Mouse (Mus musculus): ENCODE measurements around the gene Deaf1.

GRCm38 (mm10) chr7:141355626-141356326, 28.3 kb upstream of the Deaf1 start:
- TF ChIP-seq POLR2A (IDR thresholded peaks at IDR 0.05; ENCODE audit: low read depth, low read length): no peak
- TF ChIP-seq RCOR1 (conservative IDR thresholded peaks at IDR 0.05; ENCODE audit: low read depth, low read length): no peak
- peak; percentile 64 for TF ChIP-seq CHD2 (IDR thresholded peaks at IDR 0.05; ENCODE audit: low read length)
- peak in 1 of 2 experiments; percentile 63; a peak in 2 of 4 replicates for TF ChIP-seq CTCF (conservative IDR thresholded peaks at IDR 0.05 in 1 of 2, IDR thresholded peaks at IDR 0.05 in 1 of 2; ENCODE audit: low read depth in 2 of 2, low read length in 2 of 2)
- no peak for TF ChIP-seq NELFE (IDR thresholded peaks at IDR 0.05; ENCODE audit: low read depth, low read length)
- no peak for TF ChIP-seq EP300 (IDR thresholded peaks at IDR 0.05; ENCODE audit: low read length)
- no peak for TF ChIP-seq TBP (conservative IDR thresholded peaks at IDR 0.05; ENCODE audit: low read depth, low read length)
- TF ChIP-seq HCFC1 (IDR thresholded peaks at IDR 0.05; ENCODE audit: low read depth, low read length): no peak
- TF ChIP-seq USF1 (IDR thresholded peaks at IDR 0.05; ENCODE audit: low read depth, low read length): no peak
- no peak for TF ChIP-seq MAFK (IDR thresholded peaks at IDR 0.05; ENCODE audit: insufficient replicate concordance, low read length)
- no peak for TF ChIP-seq KAT2A (IDR thresholded peaks at IDR 0.05; ENCODE audit: insufficient replicate concordance, low read length)
- TF ChIP-seq MXI1 (IDR thresholded peaks at IDR 0.05; ENCODE audit: low read depth, low read length): no peak
- no peak for TF ChIP-seq MYC (IDR thresholded peaks at IDR 0.05; ENCODE audit: low read depth, low read length)
- no peak for TF ChIP-seq BHLHE40 (IDR thresholded peaks at IDR 0.05; ENCODE audit: low read depth, low read length)

Measured in CH12.LX (cell line).